Mouse (Mus musculus) CH12.LX (cell line): Measurements from ENCODE around the gene Olfr1123. TPM values are rescaled to one million over a fixed set of nuclear protein-coding genes. Genes with fewer than 3 reads are reported as not detected.
"Not testable (repeated sequence)": the region's sequence is repeated elsewhere in the genome, so short reads cannot be mapped to it uniquely, and the experiment has no call there.

Experiments
- DNase-seq: peaks from one replicate; pipeline ENCODE4 v3.0.0-alpha.2; 2013; ENCODE audit errors: extremely low read depth
- H3K27ac ChIP-seq: 2 replicates; pipeline ENCODE4 v1.5.1; 2012; ENCODE audit warnings: low read depth, mild to moderate bottlenecking, control low read depth, moderate library complexity; ENCODE audit not compliant: insufficient read depth
- H3K27me3 ChIP-seq: replicated peaks from 2 replicates; pipeline ENCODE3; 2012; ENCODE audit warnings: inconsistent platforms
- H3K36me3 ChIP-seq, 2 experiments: replicated peaks in 1 of 2; 2 replicates each; pipeline versions ENCODE3 to v1.6.1; 2012; ENCODE audit warnings: inconsistent platforms in 1 of 2, low read length in 1 of 2, mild to moderate bottlenecking in 1 of 2, mixed read lengths in 1 of 2, moderate library complexity in 1 of 2; ENCODE audit not compliant: control insufficient read depth in 1 of 2, insufficient read depth in 1 of 2
- H3K4me1 ChIP-seq, 2 experiments: 2 replicates each; pipeline ENCODE4 v1.6.1; 2012; ENCODE audit warnings: inconsistent platforms in 1 of 2, moderate library complexity in 1 of 2; ENCODE audit not compliant: insufficient read depth in 2 of 2, control insufficient read depth in 1 of 2
- H3K4me2 ChIP-seq: 2 replicates; pipeline ENCODE4 v1.6.1; 2012; ENCODE audit warnings: low read depth, mild to moderate bottlenecking, control low read depth; ENCODE audit not compliant: poor library complexity, insufficient read depth, severe bottlenecking
- H3K4me3 ChIP-seq, 3 experiments: fragments of 150-350 bp in 1 of 3; sonication (generic) in 1 of 3; replicated peaks in 1 of 3; 2 replicates each; pipeline versions ENCODE3 to v1.5.1; 2011 to 2012; ENCODE audit warnings: low read depth in 2 of 3, low read length in 2 of 3, mild to moderate bottlenecking in 2 of 3, moderate library complexity in 2 of 3, control low read depth in 1 of 3, improper control_type of control experiment in 1 of 3, inconsistent platforms in 1 of 3, mixed read lengths in 1 of 3; ENCODE audit not compliant: poor library complexity in 1 of 3
- H3K79me2 ChIP-seq: replicated peaks from 2 replicates; pipeline ENCODE4 v1.6.1; 2012; ENCODE audit warnings: mild to moderate bottlenecking, moderate library complexity; ENCODE audit not compliant: control insufficient read depth, poor library complexity, insufficient read depth, severe bottlenecking; ENCODE audit errors: extremely low read depth
- H3K9ac ChIP-seq: 2 replicates; pipeline ENCODE4 v1.6.1; 2012; ENCODE audit warnings: low read depth, mild to moderate bottlenecking, control low read depth, moderate library complexity; ENCODE audit not compliant: insufficient read depth
- H3K9me3 ChIP-seq: replicated peaks from 2 replicates; pipeline ENCODE3; 2012; ENCODE audit warnings: low read length, inconsistent platforms, mixed read lengths
- CHD1 ChIP-seq: IDR thresholded peaks from 2 replicates; pipeline ENCODE4 v1.6.1; 2012; ENCODE audit warnings: low read depth, low read length, improper control_type of control experiment, inconsistent platforms
- CHD2 ChIP-seq: IDR thresholded peaks from 2 replicates; pipeline ENCODE4 v1.6.1; 2011; ENCODE audit warnings: low read length, improper control_type of control experiment
- ELF1 ChIP-seq: IDR thresholded peaks from 2 replicates; pipeline ENCODE4 v1.6.1; 2014; ENCODE audit warnings: low read depth, mild to moderate bottlenecking, inconsistent platforms, low read length, improper control_type of control experiment
- EP300 ChIP-seq: IDR thresholded peaks from 2 replicates; pipeline ENCODE4 v1.6.1; 2011; ENCODE audit warnings: low read length, improper control_type of control experiment
- ETS1 ChIP-seq: conservative IDR thresholded peaks from 2 replicates; pipeline ENCODE4 v1.6.1; 2012; ENCODE audit warnings: low read depth, mild to moderate bottlenecking, inconsistent platforms, low read length, improper control_type of control experiment, moderate library complexity
- HCFC1 ChIP-seq: IDR thresholded peaks from 2 replicates; pipeline ENCODE4 v1.6.1; 2012; ENCODE audit warnings: low read depth, mild to moderate bottlenecking, inconsistent platforms, low read length, improper control_type of control experiment
- IRF4 ChIP-seq: IDR thresholded peaks from 2 replicates; pipeline ENCODE4 v1.6.1; 2014; ENCODE audit warnings: low read depth, mild to moderate bottlenecking, inconsistent platforms, low read length, improper control_type of control experiment
- JUN ChIP-seq: IDR thresholded peaks from 2 replicates; pipeline ENCODE4 v1.6.1; 2011; ENCODE audit warnings: low read depth, mild to moderate bottlenecking, low read length, improper control_type of control experiment, moderate library complexity; ENCODE audit not compliant: insufficient read depth
- KAT2A ChIP-seq: IDR thresholded peaks from 2 replicates; pipeline ENCODE4 v1.6.1; 2012; ENCODE audit warnings: low read length, improper control_type of control experiment, inconsistent platforms; ENCODE audit not compliant: insufficient replicate concordance
- MAFK ChIP-seq: IDR thresholded peaks from 2 replicates; pipeline ENCODE4 v1.6.1; 2011; ENCODE audit warnings: low read length, improper control_type of control experiment; ENCODE audit not compliant: insufficient replicate concordance
- MAZ ChIP-seq: IDR thresholded peaks from 2 replicates; pipeline ENCODE4 v1.6.1; 2012; ENCODE audit warnings: low read depth, mild to moderate bottlenecking, inconsistent platforms, low read length, improper control_type of control experiment, moderate library complexity
- MXI1 ChIP-seq: IDR thresholded peaks from 2 replicates; pipeline ENCODE4 v1.6.1; 2011; ENCODE audit warnings: mild to moderate bottlenecking, low read depth, low read length, improper control_type of control experiment
- MYC ChIP-seq: IDR thresholded peaks from 2 replicates; pipeline ENCODE4 v1.6.1; 2011; ENCODE audit warnings: low read depth, mild to moderate bottlenecking, improper control_type of control experiment, low read length
- NRF1 ChIP-seq: IDR thresholded peaks from 2 replicates; pipeline ENCODE4 v1.6.1; 2014; ENCODE audit warnings: low read depth, mild to moderate bottlenecking, inconsistent platforms, low read length, improper control_type of control experiment, moderate library complexity
- PAX5 ChIP-seq: IDR thresholded peaks from 2 replicates; pipeline ENCODE4 v1.6.1; 2012; ENCODE audit warnings: low read length, inconsistent platforms, mixed read lengths
- POLR2A ChIP-seq: IDR thresholded peaks from 2 replicates; pipeline ENCODE4 v1.6.1; 2011; ENCODE audit warnings: low read depth, mild to moderate bottlenecking, improper control_type of control experiment, low read length
- SMC3 ChIP-seq: IDR thresholded peaks from 2 replicates; pipeline ENCODE4 v1.6.1; 2011; ENCODE audit warnings: low read depth, low read length, improper control_type of control experiment
- TBP ChIP-seq: conservative IDR thresholded peaks from 2 replicates; pipeline ENCODE4 v1.6.1; 2011; ENCODE audit warnings: low read depth, low read length, improper control_type of control experiment
- USF1 ChIP-seq: IDR thresholded peaks from 2 replicates; pipeline ENCODE4 v1.6.1; 2014; ENCODE audit warnings: low read depth, mild to moderate bottlenecking, inconsistent platforms, low read length, improper control_type of control experiment
- ZC3H11A ChIP-seq: IDR thresholded peaks from 2 replicates; pipeline ENCODE4 v1.6.1; 2012; ENCODE audit warnings: low read depth, mild to moderate bottlenecking, inconsistent platforms, low read length, improper control_type of control experiment
- ZNF384 ChIP-seq: IDR thresholded peaks from 2 replicates; pipeline ENCODE4 v1.6.1; 2012; ENCODE audit warnings: low read depth, low read length, improper control_type of control experiment, inconsistent platforms
- dilution Hi-C: fragments of 300-500 bp; cut with MboI; formaldehyde crosslinking; loops from 2 replicates; pipeline ENCODE4 v1.14.3; 2020; ENCODE audit warnings: low sequenced_read_pairs; ENCODE audit not compliant: extremely low pct_unique_long_range_greater_than_20kb, extremely low pct_ligation_motif_present
- in situ Hi-C: fragments of 300-500 bp; cut with MboI; formaldehyde crosslinking; loops from 3 replicates; pipeline ENCODE4 v1.14.3; 2019; ENCODE audit warnings: low sequenced_read_pairs, low pct_ligation_motif_present, low pct_unique_long_range_greater_than_20kb, mixed read lengths
- polyA plus RNA-seq: library from polyadenylated mRNA; unstranded; fragments of >175 nt; gene quantifications from 2 replicates; pipeline ENCODE4 v1.2.1, GENCODE M21; 2012; ENCODE audit warnings: low read depth; ENCODE audit not compliant: insufficient read length
- total RNA-seq, 2 experiments: library from RNA; depleted of rRNA; stranded (reverse); fragments of 300-350 nt in 1 of 2; fragments of >200 nt in 1 of 2; gene quantifications; 2 replicates each; pipeline ENCODE4 v1.2.3; 2012 to 2014

The Olfr1123 gene
- total and polyA plus RNA-seq, 3 experiments, result not detected

DNA sequence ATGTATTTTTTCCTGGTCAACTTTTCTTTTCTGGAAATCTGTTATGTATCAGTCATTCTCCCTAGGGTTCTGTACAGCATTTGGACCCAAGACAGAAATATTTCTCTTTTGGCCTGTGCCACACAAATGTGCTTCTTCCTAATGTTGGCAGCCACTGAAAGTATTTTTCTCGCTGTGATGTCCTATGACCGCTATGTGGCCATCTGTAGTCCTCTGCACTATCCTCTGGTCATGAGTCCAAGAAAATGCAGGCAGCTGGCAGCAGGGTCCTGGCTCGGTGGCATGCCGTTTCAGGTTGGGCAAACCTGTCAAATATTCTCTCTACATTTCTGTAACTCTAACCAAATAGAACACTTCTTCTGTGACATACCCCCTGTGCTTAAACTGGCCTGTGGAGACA is 44.7 kb upstream of the Olfr1123 start:
- TF ChIP-seq MYC (no peak), MAZ (no peak), PAX5 (no peak), NRF1 (no peak), MXI1 (no peak), JUN (no peak), ETS1 (no peak), POLR2A (no peak)
- H3K27me3 ChIP-seq, result no peaks in the 10 kb centered on the region
- no peaks in the 10 kb centered on the region for H3K79me2 ChIP-seq
- H3K27ac ChIP-seq, result no peak overlapping the region
- DNase-seq, result no peak
- no peak overlapping the region for H3K9ac ChIP-seq
- H3K4me3 ChIP-seq, result no peak overlapping the region
- in situ Hi-C loops, result no loop called here
- no peaks in the 10 kb centered on the region for H3K36me3 ChIP-seq
- H3K4me1 ChIP-seq, result no peaks in the 10 kb centered on the region
- dilution Hi-C loops, result no loop called here
- H3K9me3 ChIP-seq, result peaks cover 12% of the 10 kb centered on the region
- H3K4me2 ChIP-seq, result no peak overlapping the region

DNA sequence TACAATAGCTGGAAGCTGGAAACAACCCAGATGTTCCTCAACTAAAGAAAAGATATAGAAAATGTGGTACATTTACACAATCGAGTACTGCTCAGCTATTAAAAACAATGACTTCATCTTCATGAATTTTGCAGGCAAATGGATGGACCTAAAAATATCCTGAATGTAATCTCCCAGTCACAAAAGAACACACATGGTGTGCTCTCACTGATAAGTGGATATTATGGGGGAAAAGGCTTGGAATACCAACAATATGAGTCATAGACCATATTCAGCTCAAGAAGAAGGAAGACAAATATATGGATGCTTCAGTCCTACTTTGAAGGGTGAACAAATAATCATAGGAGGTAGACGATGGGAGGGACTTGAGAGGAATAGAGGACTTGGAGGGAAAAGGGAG is 32.5 kb upstream of the Olfr1123 start:
- dilution Hi-C loops, result no loop called here

DNA sequence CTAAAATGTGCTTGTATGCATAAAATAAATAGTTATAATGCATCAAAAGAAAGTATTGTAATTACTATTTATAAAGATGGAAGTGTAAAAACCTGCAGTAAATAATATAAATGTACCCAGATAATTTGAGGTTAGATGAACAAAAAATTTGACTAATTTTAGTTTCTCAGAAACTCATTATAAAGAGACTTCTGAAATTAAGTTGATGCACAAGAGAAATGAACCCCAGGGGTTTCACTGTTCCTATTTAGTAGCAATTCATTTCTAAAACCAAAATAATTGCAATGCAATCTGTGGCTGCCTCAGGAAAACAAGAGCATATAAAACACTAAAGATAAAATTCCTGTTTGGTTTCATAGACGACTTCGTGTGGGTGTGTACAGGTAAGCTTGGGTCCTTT is 30.9 kb upstream of the Olfr1123 start, which contains the start of gene Olfr1122:
TSS of gene Olfr1122 (plus strand) at position 301 of the 400 bp plus-strand sequence.
- no peak for TF ChIP-seq MAFK
- TF ChIP-seq IRF4, result no peak
- TF ChIP-seq CHD2, result no peak
- no peak for TF ChIP-seq SMC3
- TF ChIP-seq ZC3H11A, result no peak
- no peak for TF ChIP-seq CHD1
- TF ChIP-seq ETS1, result no peak
- TF ChIP-seq EP300, result no peak
- no peak for TF ChIP-seq USF1

More for the DNA sequence above, 32.5 kb upstream of the Olfr1123 start:
- Histone ChIP-seq H3K4me2 (no peak overlapping the region), H3K4me3 (no peak overlapping the region), H3K27ac (no peak overlapping the region), H3K36me3 (no peaks in the 10 kb centered on the region), H3K27me3 (no peaks in the 10 kb centered on the region), H3K79me2 (no peaks in the 10 kb centered on the region), H3K9ac (no peak overlapping the region), H3K9me3 (peaks cover 16% of the 10 kb centered on the region), H3K4me1 (no peaks in the 10 kb centered on the region)
- in situ Hi-C loops, result no loop called here
- no peak for DNase-seq
- TF ChIP-seq HCFC1, result no peak
- TF ChIP-seq POLR2A, result no peak
- TF ChIP-seq IRF4, result no peak
- no peak for TF ChIP-seq KAT2A
- TF ChIP-seq TBP, result no peak
- no peak for TF ChIP-seq ZNF384
- no peak for TF ChIP-seq PAX5
- no peak for TF ChIP-seq ZC3H11A
- no peak for TF ChIP-seq ELF1

DNA sequence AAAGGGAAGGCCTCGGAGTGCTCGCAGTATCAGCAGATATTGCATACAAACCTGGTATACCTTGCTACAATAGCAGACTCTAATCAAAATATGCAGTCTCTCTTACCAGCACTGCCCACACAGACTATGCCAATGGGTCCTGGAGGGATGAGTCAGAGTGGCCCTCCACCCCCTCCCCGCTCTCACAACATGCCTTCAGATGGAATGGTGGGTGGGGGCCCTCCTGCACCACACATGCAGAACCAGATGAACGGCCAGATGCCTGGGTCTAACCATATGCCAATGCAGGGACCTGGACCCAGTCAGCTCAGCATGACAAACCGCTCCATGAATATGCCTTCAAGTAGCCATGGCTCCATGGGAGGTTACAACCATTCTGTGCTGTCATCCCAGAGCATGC is 22.8 kb upstream of the Olfr1123 start:
- H3K27me3 ChIP-seq, H3K9ac ChIP-seq, DNase-seq, H3K4me1 ChIP-seq, H3K79me2 ChIP-seq, H3K9me3 ChIP-seq, H3K27ac ChIP-seq, dilution Hi-C loops, H3K36me3 ChIP-seq, in situ Hi-C loops, H3K4me3 ChIP-seq, H3K4me2 ChIP-seq: not testable (repeated sequence)

More for the DNA sequence above, 30.9 kb upstream of the Olfr1123 start, which contains the start of gene Olfr1122:
- Histone ChIP-seq H3K79me2 (no peaks in the 10 kb centered on the region), H3K27ac (no peak within 1 kb of the TSS), H3K9me3 (peaks cover 14% of the 10 kb centered on the region), H3K27me3 (no peaks in the 10 kb centered on the region), H3K4me3 (no peak within 1 kb of the TSS), H3K4me2 (no peak within 1 kb of the TSS), H3K36me3 (no peaks in the 10 kb centered on the region), H3K4me1 (no peaks in the 10 kb centered on the region), H3K9ac (no peak within 1 kb of the TSS)
- dilution Hi-C loops (no loop called here), in situ Hi-C loops (no loop called here)
- no peak for DNase-seq
